Mouse (Mus musculus) myocyte (in vitro differentiated cells): Measurements from ENCODE around the gene Tmem168.

ENCODE experiments used
- MAX ChIP-seq: IDR thresholded peaks from one replicate; pipeline ENCODE4 v1.6.1; 2011; ENCODE audit warnings: low read depth, mild to moderate bottlenecking, control low read depth
- MYOD1 ChIP-seq, 3 experiments: IDR thresholded peaks; one replicate each; pipeline ENCODE4 v1.6.1; 2011; ENCODE audit warnings: control low read depth in 2 of 3, low read depth in 2 of 3, mild to moderate bottlenecking in 2 of 3, moderate library complexity in 1 of 3; ENCODE audit not compliant: insufficient read length in 2 of 3, control insufficient read depth in 1 of 3
- POLR2A ChIP-seq: IDR thresholded peaks from one replicate; pipeline ENCODE4 v1.6.1; 2011; ENCODE audit warnings: low read depth, mild to moderate bottlenecking, control low read depth, moderate library complexity; ENCODE audit not compliant: insufficient read length
- SRF ChIP-seq: IDR thresholded peaks from one replicate; pipeline ENCODE4 v1.6.1; 2011; ENCODE audit warnings: low read depth; ENCODE audit not compliant: control insufficient read depth, insufficient read length
- USF1 ChIP-seq: IDR thresholded peaks from one replicate; pipeline ENCODE4 v1.6.1; 2011; ENCODE audit warnings: low read depth, mild to moderate bottlenecking, control low read depth, moderate library complexity

GRCm38 (mm10) chr6:13607621-13608493 lies at the start of gene Tmem168:
- TF ChIP-seq POLR2A (peak; percentile 82), SRF (no peak), MAX (no peak), USF1 (no peak), MYOD1 (IDR thresholded peaks at IDR 0.05; ENCODE audit: control insufficient read depth in 1 of 3, insufficient read length in 2 of 3, low read depth in 2 of 3) (peak in 2 of 3 experiments; percentile 74 to 92)
